Mouse (Mus musculus) left cerebral cortex, adult 18-20 months (tissue): ENCODE measurements at regions not wholly inside any gene's neighbourhood (a gene's known extent, or its start where the extent isn't known, plus 50 kb on each side); places are given as distances from the start of the nearest gene placed in this dataset.
"Not testable (repeated sequence)": the region's sequence is repeated elsewhere in the genome, so short reads cannot be mapped to it uniquely, and the experiment has no call there.

Source experiments
- DNase-seq, 2 experiments: peaks; one replicate each; pipeline ENCODE4 v3.0.0; 2021 to 2022; ENCODE audit warnings: low spot score in 2 of 2, mixed read lengths in 1 of 2

- no peak for DNase-seq
Measured at GRCm38 (mm10) chr1:136680173-136680572, 55.5 kb downstream of the Zfp281 start.

GRCm38 (mm10) chr1:136682311-136682710 is 57.6 kb downstream of the Zfp281 start:
- DNase-seq = not testable (repeated sequence)

- DNase-seq = peak; percentile 56 to 67
Measured at GRCm38 (mm10) chr1:136683061-136683531, 58.4 kb downstream of the Zfp281 start.

GRCm38 (mm10) chr1:136683561-136684131 is 58.9 kb downstream of the Zfp281 start:
- no peak for DNase-seq

GRCm38 (mm10) chr1:136684481-136684880 is 59.8 kb downstream of the Zfp281 start:
- DNase-seq = no peak

GRCm38 (mm10) chr1:136685191-136686060 is 60.7 kb downstream of the Zfp281 start:
- peak in 1 of 2 experiments; percentile 42 for DNase-seq

GRCm38 (mm10) chr1:136686467-136686866 is 61.8 kb downstream of the Zfp281 start:
- no peak for DNase-seq

- DNase-seq = no peak
Measured at GRCm38 (mm10) chr1:136690068-136690467, 65.4 kb downstream of the Zfp281 start.

- no peak for DNase-seq
Measured at GRCm38 (mm10) chr1:136693421-136693820, 68.7 kb downstream of the Zfp281 start.

GRCm38 (mm10) chr1:136694983-136695382 is 70.3 kb downstream of the Zfp281 start:
- DNase-seq = no peak

GRCm38 (mm10) chr1:136696077-136696641 is 71.5 kb downstream of the Zfp281 start:
- no peak for DNase-seq

- no peak for DNase-seq
Measured at GRCm38 (mm10) chr1:136698454-136699152, 73.9 kb downstream of the Zfp281 start.

GRCm38 (mm10) chr1:136699153-136699524 is 74.4 kb downstream of the Zfp281 start:
- DNase-seq = no peak

- no peak for DNase-seq
Measured at GRCm38 (mm10) chr1:136699571-136699970, 74.9 kb downstream of the Zfp281 start.

GRCm38 (mm10) chr1:136704139-136704538 is 79.4 kb downstream of the Zfp281 start:
- no peak for DNase-seq

GRCm38 (mm10) chr1:136706509-136706908 is 81.8 kb downstream of the Zfp281 start:
- DNase-seq = peak in 1 of 2 experiments; percentile 42

- DNase-seq = no peak
Measured at GRCm38 (mm10) chr1:136707394-136707793, 82.7 kb downstream of the Zfp281 start.

GRCm38 (mm10) chr1:136707866-136708265 is 83.2 kb downstream of the Zfp281 start:
- DNase-seq = no peak

- no peak for DNase-seq
Measured at GRCm38 (mm10) chr1:136710196-136710595, 85.5 kb downstream of the Zfp281 start.

- no peak for DNase-seq
Measured at GRCm38 (mm10) chr1:136711243-136711642, 86.5 kb downstream of the Zfp281 start.

GRCm38 (mm10) chr1:136714077-136714476 is 89.4 kb downstream of the Zfp281 start:
- peak; percentile 38 to 71 for DNase-seq
